Mouse (Mus musculus) E14TG2a.4 (cell line): Measurements from ENCODE around the gene Gm11060.

Experiments used
- CTCF ChIP-seq: conservative IDR thresholded peaks from 2 replicates; pipeline ENCODE4 v1.5.1; 2014; ENCODE audit warnings: low read length
- POU5F1 ChIP-seq: IDR thresholded peaks from 2 replicates; pipeline ENCODE4 v1.6.1; 2014; ENCODE audit warnings: low read length, borderline replicate concordance

GRCm38 (mm10) chr2:105131811-105132100, 39.9 kb downstream of the Gm11060 start:
- TF ChIP-seq CTCF (no peak), POU5F1 (no peak)
